Mouse (Mus musculus): ENCODE data around the gene Alpk3.
"Not testable (repeated sequence)": the region's sequence is repeated elsewhere in the genome, so short reads cannot be mapped to it uniquely, and the experiment has no call there.

DNA sequence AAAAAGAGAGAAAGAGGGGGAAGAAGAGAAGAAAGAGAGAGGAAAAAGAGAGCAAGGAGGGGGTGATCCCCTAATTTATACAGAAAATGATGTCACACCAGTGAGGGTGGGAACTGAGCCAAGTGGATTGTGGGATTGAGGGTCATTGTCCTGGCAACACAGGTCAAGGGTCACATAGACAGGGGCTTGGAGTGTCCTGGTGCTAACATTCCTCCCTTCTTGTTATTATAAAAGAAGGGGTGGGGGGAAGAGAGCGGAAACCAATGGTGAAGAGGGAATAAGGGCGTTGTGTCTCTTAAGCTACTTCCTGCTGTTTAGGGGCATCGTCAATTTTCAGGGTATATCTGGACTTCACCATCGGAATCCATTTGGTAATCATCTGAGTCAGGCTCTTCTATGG, 85.7 kb downstream of the Alpk3 start:
- TF ChIP-seq CTCF (IDR thresholded peaks at IDR 0.05; ENCODE audit: low read depth, low read length); GATA1 (IDR thresholded peaks at IDR 0.05; ENCODE audit: borderline replicate concordance, low read length); GATA2 (IDR thresholded peaks at IDR 0.05; ENCODE audit: borderline replicate concordance, low read depth, low read length); POLR2AphosphoS5 (IDR thresholded peaks at IDR 0.05; ENCODE audit: insufficient replicate concordance, low read depth, low read length); TAL1 (conservative IDR thresholded peaks at IDR 0.05; ENCODE audit: low read depth, low read length): not testable (repeated sequence)
